Mouse (Mus musculus) spleen, adult 2 months (tissue): ENCODE data around the gene Cacna1e.

Source experiments
- CTCF ChIP-seq: fragments of 200-500 bp; IDR thresholded peaks from 2 replicates; pipeline ENCODE4 v1.5.1; 2011; ENCODE audit warnings: mild to moderate bottlenecking, inconsistent platforms; ENCODE audit not compliant: insufficient read depth, insufficient read length, insufficient replicate concordance; ENCODE audit errors: extremely low read depth
- POLR2A ChIP-seq: fragments of 200-500 bp; IDR thresholded peaks from 2 replicates; pipeline ENCODE4 v1.6.1; 2011; ENCODE audit warnings: low read depth, low read length, inconsistent platforms

- TF ChIP-seq CTCF = no peak
- TF ChIP-seq POLR2A = no peak
Measured at GRCm38 (mm10) chr1:154566026-154566425, 318.3 kb downstream of the Cacna1e start.
